Mouse (Mus musculus): ENCODE measurements around the gene Cab39l.

DNA sequence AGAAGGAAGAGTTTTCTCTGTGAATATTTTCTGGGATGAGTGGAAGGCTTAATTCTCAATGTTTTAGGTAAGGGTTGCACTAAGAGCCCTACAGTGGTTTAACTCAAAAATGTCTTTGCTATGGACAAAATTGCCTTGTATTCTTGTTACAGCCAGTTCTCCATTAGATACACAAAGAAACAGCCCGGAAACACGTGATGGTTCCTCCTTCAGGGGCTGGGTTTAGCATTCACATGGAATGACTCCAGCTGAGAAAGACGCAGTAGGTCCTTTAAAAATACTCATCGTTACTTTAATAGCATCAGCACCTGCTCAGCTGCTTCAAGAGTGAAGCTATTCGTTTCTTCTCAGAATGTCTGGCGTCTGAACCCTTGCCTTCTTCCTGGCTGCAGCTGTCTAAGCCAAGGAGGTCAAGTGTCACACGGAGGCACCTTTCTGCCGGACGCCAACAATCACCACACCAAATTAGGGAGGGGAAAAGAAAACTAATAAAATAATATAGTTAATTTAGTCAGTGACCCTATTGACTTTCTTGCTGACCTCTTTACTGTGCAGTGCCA, 183.6 kb downstream of the Cab39l start:
- TF ChIP-seq CTCF (IDR thresholded peaks at IDR 0.05; ENCODE audit: extremely low read depth, insufficient read depth, insufficient read length, insufficient replicate concordance) (no peak), POLR2A (IDR thresholded peaks at IDR 0.05; ENCODE audit: low read depth, low read length) (no peak)
